Mouse (Mus musculus): ENCODE measurements at regions not wholly inside any gene's neighbourhood (a gene's known extent, or its start where the extent isn't known, plus 50 kb on each side); places are given as distances from the start of the nearest gene placed in this dataset.
A peak's percentile ranks its signal among the peaks of the same experiment; 100 is the strongest.

DNA sequence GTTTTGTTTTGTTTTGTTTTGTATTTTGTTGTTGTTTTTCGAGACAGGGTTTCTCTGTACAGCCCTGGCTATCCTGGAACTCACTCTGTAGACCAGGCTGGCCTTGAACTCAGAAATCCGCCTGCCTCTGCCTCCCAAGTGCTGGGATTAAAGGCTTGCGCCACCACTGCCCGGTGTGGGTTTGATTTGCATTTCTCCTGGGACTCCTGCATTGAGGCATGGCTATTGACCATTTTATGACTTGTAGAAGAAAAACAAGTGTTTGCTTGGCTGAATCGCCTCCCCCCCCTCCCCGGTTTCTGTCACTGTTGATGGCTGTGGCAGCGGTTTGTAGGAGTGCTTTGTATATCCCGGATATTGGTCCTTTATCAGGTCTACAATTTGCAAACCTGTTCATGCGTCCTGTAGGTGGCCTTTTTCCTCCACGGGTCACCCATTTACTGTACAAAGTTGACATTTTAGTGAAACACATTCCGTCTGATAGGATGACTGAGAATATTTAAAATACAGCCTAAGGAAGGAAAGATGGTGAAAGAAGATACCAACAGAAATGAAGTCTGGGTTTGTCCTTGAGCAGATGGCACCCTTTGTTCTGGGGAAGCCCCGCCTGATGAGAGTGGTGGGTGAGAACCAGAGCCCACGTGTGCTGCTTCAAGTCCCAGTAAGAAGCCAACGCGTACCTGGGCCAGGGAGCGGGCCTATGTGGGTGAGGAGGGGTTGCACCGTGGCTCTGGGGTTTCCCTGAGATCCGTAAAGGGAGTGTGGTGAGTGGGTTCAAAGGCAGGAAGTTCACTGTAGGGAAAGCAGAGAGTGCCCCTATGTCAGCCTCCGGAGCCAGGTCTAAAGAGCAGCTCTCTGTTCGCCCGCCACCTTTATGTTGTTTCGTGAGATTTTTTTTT is 52.6 kb upstream of the Smndc1 start:
- Histone ChIP-seq H3ac (ENCODE audit: control insufficient read depth, insufficient read length) (no peak overlapping the region), H3K4me2 (ENCODE audit: low read depth) (no peak overlapping the region), H3K27me3 (ENCODE audit: control insufficient read depth, insufficient read depth, insufficient read length) (no peaks in the 10 kb centered on the region), H3K79me2 (ENCODE audit: control insufficient read depth, insufficient read depth) (no peaks in the 10 kb centered on the region), H3K36me3 (ENCODE audit: control insufficient read depth, insufficient read depth) (no peaks in the 10 kb centered on the region), H3K4me3 (no peak overlapping the region)
- TF ChIP-seq USF1 (IDR thresholded peaks at IDR 0.05; ENCODE audit: low read depth) (no peak), MAX (IDR thresholded peaks at IDR 0.05; ENCODE audit: low read depth) (no peak), SRF (IDR thresholded peaks at IDR 0.05; ENCODE audit: control insufficient read depth, insufficient read length, low read depth) (no peak), TCF3 (IDR thresholded peaks at IDR 0.05; ENCODE audit: insufficient read length, low read depth) (no peak), POLR2A (IDR thresholded peaks at IDR 0.05; ENCODE audit: insufficient read length, low read depth) (no peak), TCF12 (IDR thresholded peaks at IDR 0.05; ENCODE audit: insufficient read depth, poor library complexity, severe bottlenecking) (no peak), POLR2AphosphoS2 (IDR thresholded peaks at IDR 0.05; ENCODE audit: insufficient read length, low read depth) (no peak), REST (IDR thresholded peaks at IDR 0.05; ENCODE audit: insufficient read depth, insufficient read length) (no peak), E2F4 (IDR thresholded peaks at IDR 0.05; ENCODE audit: insufficient read depth) (no peak), CEBPB (IDR thresholded peaks at IDR 0.05; ENCODE audit: insufficient read depth, poor library complexity, severe bottlenecking) (no peak), MYOG (IDR thresholded peaks at IDR 0.05; ENCODE audit: control insufficient read depth in 1 of 3, insufficient read depth in 1 of 3, insufficient read length in 2 of 3, low read depth in 2 of 3) (no peak), MYOD1 (IDR thresholded peaks at IDR 0.05; ENCODE audit: control insufficient read depth in 1 of 3, insufficient read length in 2 of 3, low read depth in 2 of 3) (no peak)

DNA sequence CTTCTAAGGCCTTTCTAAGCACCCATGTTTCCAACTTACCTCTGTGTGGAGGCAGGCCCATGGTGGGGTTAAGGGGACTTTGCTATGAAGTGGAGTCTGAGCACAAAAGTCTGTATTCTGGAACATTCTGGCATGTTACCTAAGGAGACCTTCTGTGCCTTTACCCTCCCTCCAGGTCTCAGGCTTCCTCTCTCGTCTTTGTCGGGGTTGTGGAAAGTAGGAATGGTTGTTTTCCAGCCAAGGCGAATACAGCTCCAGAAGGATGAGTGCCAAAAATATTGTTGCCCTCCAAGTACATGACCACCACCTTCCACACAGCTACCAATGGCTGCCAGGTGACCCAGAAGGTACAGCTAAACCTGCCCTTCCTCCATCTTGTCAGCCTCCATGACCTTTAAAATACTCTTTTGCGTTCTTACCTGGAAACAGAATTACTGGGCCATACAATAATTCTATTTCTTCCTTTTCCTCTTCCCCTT is 51.8 kb upstream of the Smndc1 start:
- H3K4me3 ChIP-seq, result no peak overlapping the region
- H3K4me2 ChIP-seq (ENCODE audit: low read depth), result no peak overlapping the region
- H3ac ChIP-seq (ENCODE audit: control insufficient read depth, insufficient read length), result no peak overlapping the region
- no peaks in the 10 kb centered on the region for H3K36me3 ChIP-seq (ENCODE audit: control insufficient read depth, insufficient read depth)
- TF ChIP-seq POLR2A (IDR thresholded peaks at IDR 0.05; ENCODE audit: insufficient read length, low read depth), result no peak
- no peak for TF ChIP-seq CEBPB (IDR thresholded peaks at IDR 0.05; ENCODE audit: insufficient read depth, poor library complexity, severe bottlenecking)
- TF ChIP-seq MYOD1 (IDR thresholded peaks at IDR 0.05; ENCODE audit: control insufficient read depth in 1 of 3, insufficient read length in 2 of 3, low read depth in 2 of 3), result no peak
- no peak for TF ChIP-seq E2F4 (IDR thresholded peaks at IDR 0.05; ENCODE audit: insufficient read depth)
- TF ChIP-seq SRF (IDR thresholded peaks at IDR 0.05; ENCODE audit: control insufficient read depth, insufficient read length, low read depth), result no peak
- TF ChIP-seq TCF12 (IDR thresholded peaks at IDR 0.05; ENCODE audit: insufficient read depth, poor library complexity, severe bottlenecking), result no peak
- no peak for TF ChIP-seq MAX (IDR thresholded peaks at IDR 0.05; ENCODE audit: low read depth)
- TF ChIP-seq MYOG (IDR thresholded peaks at IDR 0.05; ENCODE audit: control insufficient read depth in 1 of 3, insufficient read depth in 1 of 3, insufficient read length in 2 of 3, low read depth in 2 of 3), result no peak
- TF ChIP-seq REST (IDR thresholded peaks at IDR 0.05; ENCODE audit: insufficient read depth, insufficient read length), result no peak
- no peaks in the 10 kb centered on the region for H3K27me3 ChIP-seq (ENCODE audit: control insufficient read depth, insufficient read depth, insufficient read length)
- H3K79me2 ChIP-seq (ENCODE audit: control insufficient read depth, insufficient read depth), result no peaks in the 10 kb centered on the region

DNA sequence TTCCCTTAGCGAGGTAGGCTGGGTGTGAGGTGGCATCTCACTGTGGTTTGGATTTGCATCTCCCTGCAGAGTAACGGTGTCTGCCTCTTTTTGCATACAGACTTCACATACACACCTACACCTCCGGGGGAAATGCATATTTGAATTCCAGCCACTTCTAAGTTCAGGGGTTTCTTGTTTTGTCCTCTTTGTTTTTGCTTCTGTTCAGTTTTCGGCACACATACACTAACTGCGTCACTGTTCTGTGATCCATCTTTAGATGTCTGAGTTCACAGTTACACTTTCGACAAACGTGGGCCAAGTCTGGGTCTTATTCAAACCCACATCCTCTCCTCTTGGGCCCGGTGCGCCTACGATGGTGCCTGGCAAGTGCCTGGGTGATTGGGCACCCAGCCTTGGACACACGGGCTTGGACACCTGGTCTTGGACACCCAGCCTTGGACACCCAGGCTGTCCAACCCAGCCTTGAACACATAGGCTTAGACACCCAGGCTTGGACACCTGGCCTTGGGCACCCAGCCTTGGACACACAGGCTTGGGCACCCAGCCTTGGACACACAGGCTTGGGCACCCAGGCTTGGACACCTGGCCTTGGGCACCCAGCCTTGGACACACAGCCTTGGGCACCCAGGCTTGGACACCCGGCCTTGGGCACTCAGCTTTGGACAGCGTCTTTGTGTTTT is 51.2 kb upstream of the Smndc1 start:
- Histone ChIP-seq H3K79me2 (ENCODE audit: control insufficient read depth, insufficient read depth) (no peaks in the 10 kb centered on the region), H3K36me3 (ENCODE audit: control insufficient read depth, insufficient read depth) (no peaks in the 10 kb centered on the region), H3K4me3 (no peak overlapping the region), H3ac (ENCODE audit: control insufficient read depth, insufficient read length) (no peak overlapping the region), H3K27me3 (ENCODE audit: control insufficient read depth, insufficient read depth, insufficient read length) (no peaks in the 10 kb centered on the region), H3K4me2 (ENCODE audit: low read depth) (no peak overlapping the region)
- TF ChIP-seq E2F4 (IDR thresholded peaks at IDR 0.05; ENCODE audit: insufficient read depth), result no peak

DNA sequence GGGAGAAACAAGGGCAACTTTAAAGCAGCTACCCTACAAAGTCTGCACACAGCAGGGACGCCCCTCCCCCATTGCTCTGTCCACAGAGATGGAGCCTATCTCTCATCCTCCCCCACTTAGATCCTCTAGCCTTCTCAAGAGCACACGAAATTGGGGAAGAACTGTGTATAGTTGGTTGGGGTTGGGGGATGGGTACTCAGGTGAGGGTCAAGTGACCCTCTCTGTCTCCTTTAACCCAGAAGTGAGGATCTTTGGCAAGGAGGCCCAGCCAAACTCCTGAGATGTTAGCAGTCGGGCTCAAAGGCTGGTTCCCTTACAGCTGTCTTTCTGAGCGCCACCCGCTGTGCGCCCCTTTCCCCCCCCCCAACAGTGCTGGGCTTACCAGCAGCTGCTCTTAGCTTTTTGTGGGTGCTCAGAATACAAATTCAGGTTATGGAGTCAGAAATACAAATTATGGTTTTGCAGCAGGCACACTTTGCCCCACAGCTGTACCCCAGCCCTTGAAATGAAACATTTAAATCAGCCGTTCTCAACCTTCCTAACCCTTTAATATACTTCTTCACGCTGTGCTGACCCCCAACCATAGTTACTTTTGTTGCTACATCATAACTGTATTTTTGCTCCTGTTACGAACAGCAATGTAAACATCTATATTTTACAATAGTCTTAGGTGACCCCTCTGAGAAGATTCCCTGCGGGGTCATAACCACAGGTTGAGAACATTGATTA is 50.1 kb upstream of the Smndc1 start:
- Histone ChIP-seq H3ac (ENCODE audit: control insufficient read depth, insufficient read length) (no peak overlapping the region), H3K27me3 (ENCODE audit: control insufficient read depth, insufficient read depth, insufficient read length) (no peaks in the 10 kb centered on the region), H3K4me2 (ENCODE audit: low read depth) (no peak overlapping the region), H3K79me2 (ENCODE audit: control insufficient read depth, insufficient read depth) (no peaks in the 10 kb centered on the region), H3K4me3 (no peak overlapping the region), H3K36me3 (ENCODE audit: control insufficient read depth, insufficient read depth) (no peaks in the 10 kb centered on the region)
- TF ChIP-seq MYOG (IDR thresholded peaks at IDR 0.05; ENCODE audit: control insufficient read depth in 1 of 3, insufficient read depth in 1 of 3, insufficient read length in 2 of 3, low read depth in 2 of 3) (peak; percentile 33 to 84 (median 76)), MYOD1 (IDR thresholded peaks at IDR 0.05; ENCODE audit: control insufficient read depth in 1 of 3, insufficient read length in 2 of 3, low read depth in 2 of 3) (peak in 2 of 3 experiments; percentile 53 to 78), USF1 (IDR thresholded peaks at IDR 0.05; ENCODE audit: low read depth) (no peak)
